Mouse (Mus musculus) ES-Bruce4 (cell line): Measurements from ENCODE around the gene Gramd1b. TPM values are rescaled to one million over a fixed set of nuclear protein-coding genes. Genes with fewer than 3 reads are reported as not detected.

Source experiments
- H3K27ac ChIP-seq: 2 replicates; pipeline ENCODE4 v1.5.1; 2012; ENCODE audit warnings: low read length, inconsistent platforms; ENCODE audit not compliant: insufficient read depth
- H3K27me3 ChIP-seq: 2 replicates; pipeline ENCODE4 v1.6.1; 2012; ENCODE audit warnings: mild to moderate bottlenecking, low read length, inconsistent platforms; ENCODE audit not compliant: control insufficient read depth, poor library complexity, insufficient read depth, severe bottlenecking
- H3K36me3 ChIP-seq: 2 replicates; pipeline ENCODE4 v1.6.1; 2012; ENCODE audit warnings: inconsistent platforms, mild to moderate bottlenecking, low read length, moderate library complexity; ENCODE audit not compliant: control insufficient read depth, poor library complexity, insufficient read depth, severe bottlenecking
- H3K4me1 ChIP-seq: one replicate; pipeline ENCODE4 v1.8.1; 2011; ENCODE audit warnings: low read length; ENCODE audit not compliant: control insufficient read depth, insufficient read depth
- H3K4me3 ChIP-seq: 2 replicates; pipeline ENCODE4 v1.5.1; 2011; ENCODE audit warnings: low read depth, mild to moderate bottlenecking, low read length
- H3K9ac ChIP-seq: 2 replicates; pipeline ENCODE4 v1.6.1; 2012; ENCODE audit warnings: low read depth, mild to moderate bottlenecking, inconsistent platforms; ENCODE audit not compliant: poor library complexity, severe bottlenecking
- H3K9me3 ChIP-seq: replicated peaks from 2 replicates; pipeline ENCODE4 v1.6.1; 2012; ENCODE audit warnings: mild to moderate bottlenecking, low read length, inconsistent platforms; ENCODE audit not compliant: control insufficient read depth, poor library complexity, insufficient read depth, severe bottlenecking
- CTCF ChIP-seq: IDR thresholded peaks from one replicate; pipeline ENCODE4 v1.8.1; 2011; ENCODE audit warnings: low read depth, low read length
- EP300 ChIP-seq: IDR thresholded peaks from 2 replicates; pipeline ENCODE4 v1.6.1; 2011; ENCODE audit warnings: low read depth, low read length; ENCODE audit not compliant: insufficient read depth
- POLR2A ChIP-seq: IDR thresholded peaks from one replicate; pipeline ENCODE4 v1.8.1; 2011; ENCODE audit warnings: low read length; ENCODE audit not compliant: insufficient read depth
- polyA plus RNA-seq: library from polyadenylated mRNA; stranded (reverse); fragments of >200 nt; gene quantifications from 2 replicates; pipeline ENCODE4 v1.2.4, GENCODE M21; 2011; ENCODE audit warnings: low read depth; ENCODE audit not compliant: missing spikeins, insufficient read depth, insufficient read length

The Gramd1b gene
- polyA plus RNA-seq, 1 experiment = 14.2 TPM

GRCm38 (mm10) chr9:40427663-40428062, 103.5 kb downstream of the Gramd1b start:
- no peaks in the 10 kb centered on the region for H3K9me3 ChIP-seq
- no peak overlapping the region for H3K27ac ChIP-seq
- no peaks in the 10 kb centered on the region for H3K4me1 ChIP-seq
- no peaks in the 10 kb centered on the region for H3K27me3 ChIP-seq
- H3K36me3 ChIP-seq = no peaks in the 10 kb centered on the region
- no peak overlapping the region for H3K9ac ChIP-seq
- TF ChIP-seq POLR2A (no peak), EP300 (no peak), CTCF (no peak)
- H3K4me3 ChIP-seq = no peak overlapping the region

GRCm38 (mm10) chr9:40426282-40426964, 104.8 kb downstream of the Gramd1b start:
- TF ChIP-seq POLR2A (no peak), CTCF (no peak), EP300 (no peak)
- no peak overlapping the region for H3K4me3 ChIP-seq
- H3K27me3 ChIP-seq = no peaks in the 10 kb centered on the region

GRCm38 (mm10) chr9:40424874-40425273, 106.3 kb downstream of the Gramd1b start:
- H3K9me3 ChIP-seq = no peaks in the 10 kb centered on the region
- TF ChIP-seq CTCF = no peak
- no peak for TF ChIP-seq EP300
- no peak for TF ChIP-seq POLR2A
- H3K9ac ChIP-seq = no peak overlapping the region

More at GRCm38 (mm10) chr9:40426282-40426964, 104.8 kb downstream of the Gramd1b start:
- H3K27ac ChIP-seq = no peak overlapping the region
- H3K4me1 ChIP-seq = no peaks in the 10 kb centered on the region
- no peaks in the 10 kb centered on the region for H3K36me3 ChIP-seq
- no peak overlapping the region for H3K9ac ChIP-seq
- no peaks in the 10 kb centered on the region for H3K9me3 ChIP-seq

GRCm38 (mm10) chr9:40423427-40423867, 107.7 kb downstream of the Gramd1b start:
- H3K4me1 ChIP-seq = no peaks in the 10 kb centered on the region
- H3K9ac ChIP-seq = no peak overlapping the region
- TF ChIP-seq EP300 (no peak), POLR2A (no peak), CTCF (no peak)
- H3K36me3 ChIP-seq = no peaks in the 10 kb centered on the region
- H3K9me3 ChIP-seq = no peaks in the 10 kb centered on the region
- H3K4me3 ChIP-seq = no peak overlapping the region
- H3K27ac ChIP-seq = no peak overlapping the region
- no peaks in the 10 kb centered on the region for H3K27me3 ChIP-seq

More at GRCm38 (mm10) chr9:40424874-40425273, 106.3 kb downstream of the Gramd1b start:
- Histone ChIP-seq H3K36me3 (no peaks in the 10 kb centered on the region), H3K27ac (no peak overlapping the region), H3K4me3 (no peak overlapping the region), H3K27me3 (no peaks in the 10 kb centered on the region), H3K4me1 (no peaks in the 10 kb centered on the region)

GRCm38 (mm10) chr9:40422368-40423057, 108.7 kb downstream of the Gramd1b start:
- no peaks in the 10 kb centered on the region for H3K36me3 ChIP-seq
- H3K4me1 ChIP-seq = no peaks in the 10 kb centered on the region
- H3K27me3 ChIP-seq = no peaks in the 10 kb centered on the region
- H3K4me3 ChIP-seq = no peak overlapping the region
- H3K9ac ChIP-seq = no peak overlapping the region
- H3K9me3 ChIP-seq = no peaks in the 10 kb centered on the region
- no peak for TF ChIP-seq EP300
- TF ChIP-seq POLR2A = no peak
- no peak for TF ChIP-seq CTCF
- no peak overlapping the region for H3K27ac ChIP-seq
